Mouse (Mus musculus): ENCODE results near the gene Trpc5. TPM values are rescaled to one million over a fixed set of nuclear protein-coding genes. Genes with fewer than 3 reads are reported as not detected.

Gene Trpc5
- polyA plus RNA-seq, 1 experiment = not detected

- no peak for DNase-seq (ENCODE audit: low spot score)
Measured at GRCm38 (mm10) chrX:144337938-144338337, 350.0 kb downstream of the Trpc5 start.

GRCm38 (mm10) chrX:144335332-144336015, 352.5 kb downstream of the Trpc5 start:
- no peak for DNase-seq (ENCODE audit: low spot score)

Other genes starting within 250 kb of the Trpc5 start
- 0.04 and 0.09 TPM in 2 replicates for gene Trpc5os, start 231.6 kb downstream of the Trpc5 start, polyA plus RNA-seq (2012; rRNA removed)
- 0.08 and 0.12 TPM in 2 replicates for gene Rtl4, start 727 bp upstream of the Trpc5 start, polyA plus RNA-seq (2012; rRNA removed)